In the genomic region with DNA sequence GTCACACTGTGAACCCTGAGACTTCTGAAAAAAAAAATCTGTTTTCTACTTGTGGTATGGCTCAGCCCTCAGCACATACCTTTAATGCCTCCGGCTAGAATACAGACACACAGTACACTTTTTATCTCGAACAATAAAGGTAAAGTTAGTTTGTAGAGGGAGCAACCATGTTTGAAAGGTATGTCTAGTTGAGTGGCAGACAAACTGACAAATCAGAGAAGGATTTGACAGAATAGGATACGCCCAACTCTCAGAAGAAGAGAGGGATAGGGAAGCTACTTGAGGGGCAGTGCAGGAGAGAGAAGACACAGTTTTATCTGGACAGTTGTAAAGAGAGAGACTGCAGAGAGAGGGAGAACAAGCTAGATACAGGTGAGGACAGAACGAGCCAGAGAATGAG, we compare ENCODE assay signal across 25 mouse cellular contexts.
DNase-seq lines count a peak whose midpoint lies in the region; ATAC-seq and TF ChIP-seq lines count a peak whose summit lies in the region.
"Had no signal": no experiment of that assay in that cellular context is flagged by ENCODE, and none has a peak within 500 bp of the region (broad histone marks: within the 10 kb centered on the region; RNA-seq: fewer than 3 reads in every experiment).

No protein-coding gene starts in this region.

- no peaks in the 10 kb centered on the region; the same call in 1 of the 2 replicates for H3K79me2 ChIP-seq in MEL (ENCODE audit: control insufficient read depth, insufficient read depth, low read length, poor library complexity)

- no peak for TF ChIP-seq POLR2A in MEL (IDR thresholded peaks at IDR 0.05; ENCODE audit: control insufficient read depth in 1 of 2, insufficient read depth in 1 of 2, low read depth in 1 of 2, low read length in 2 of 2, poor library complexity in 1 of 2)

- no peak for ATAC-seq in forebrain, postnatal 0 days
- no peak for ATAC-seq in liver, embryonic 13.5 days (ENCODE audit: low read depth)
- no peak for ATAC-seq in liver, postnatal 0 days
- ATAC-seq in inflammation-experienced regulatory T-cells, adult 6 months, result no peak
- ATAC-seq: forebrain, embryonic 15.5 days; intestine, embryonic 15.5 days had no signal

- H3K4me3 ChIP-seq in forebrain, embryonic 10.5 days, result no peak overlapping the region
- H3K4me3 ChIP-seq in forebrain, postnatal 0 days (ENCODE audit: low read depth, low read length), result no peak overlapping the region
- no peak overlapping the region for H3K4me3 ChIP-seq in liver, embryonic 13.5 days (replicated peaks)
- no peak overlapping the region for H3K4me3 ChIP-seq in liver, postnatal 0 days (ENCODE audit: low read depth, low read length)
- no peak overlapping the region for H3K4me3 ChIP-seq in MEL (ENCODE audit: control insufficient read depth in 1 of 2, insufficient read depth in 1 of 2, low read depth in 2 of 2, low read length in 2 of 2)
- H3K4me3 ChIP-seq: embryonic facial prominence, embryonic 12.5 days; embryonic facial prominence, embryonic 15.5 days; forebrain, embryonic 12.5 days; forebrain, embryonic 15.5 days; heart, embryonic 12.5 days; hindbrain, embryonic 12.5 days; hindbrain, embryonic 15.5 days; intestine, embryonic 15.5 days had no signal

- no peak overlapping the region for H3K9ac ChIP-seq in forebrain, postnatal 0 days
- no peak overlapping the region for H3K9ac ChIP-seq in liver, embryonic 13.5 days
- H3K9ac ChIP-seq in liver, postnatal 0 days (replicated peaks), result no peak overlapping the region
- no peak overlapping the region for H3K9ac ChIP-seq in MEL (ENCODE audit: control insufficient read depth, low read depth, low read length, poor library complexity, severe bottlenecking)
- H3K9ac ChIP-seq: embryonic facial prominence, embryonic 12.5 days; embryonic facial prominence, embryonic 15.5 days; forebrain, embryonic 12.5 days; forebrain, embryonic 15.5 days; heart, embryonic 12.5 days; hindbrain, embryonic 12.5 days; hindbrain, embryonic 15.5 days; intestine, embryonic 15.5 days had no signal

- no peak for TF ChIP-seq CTCF in forebrain, postnatal 0 days (IDR thresholded peaks at IDR 0.05; ENCODE audit: low read depth)
- no peak for TF ChIP-seq CTCF in liver, postnatal 0 days (IDR thresholded peaks at IDR 0.05; ENCODE audit: low read depth)
- TF ChIP-seq CTCF in MEL (IDR thresholded peaks at IDR 0.05 in 2 of 3, conservative IDR thresholded peaks at IDR 0.05 in 1 of 3; ENCODE audit: control insufficient read depth in 1 of 3, insufficient read depth in 1 of 3, low read depth in 2 of 3, low read length in 3 of 3, poor library complexity in 1 of 3, severe bottlenecking in 1 of 3), result no peak

- no peak for TF ChIP-seq RAD21 in MEL (IDR thresholded peaks at IDR 0.05; ENCODE audit: low read depth, low read length)

- H3K36me3 ChIP-seq in forebrain, embryonic 10.5 days (replicated peaks), result no peaks in the 10 kb centered on the region
- no peaks in the 10 kb centered on the region for H3K36me3 ChIP-seq in forebrain, postnatal 0 days (ENCODE audit: insufficient read depth)
- H3K36me3 ChIP-seq in liver, embryonic 13.5 days, result no peaks in the 10 kb centered on the region
- no peaks in the 10 kb centered on the region; the same call in 1 of the 2 replicates for H3K36me3 ChIP-seq in liver, postnatal 0 days (replicated peaks; ENCODE audit: insufficient read depth, low read length)
- peaks cover 0 to 9% of the 10 kb centered on the region in 2 experiments; a peak in 2 of 4 replicates for H3K36me3 ChIP-seq in MEL (ENCODE audit: control insufficient read depth in 1 of 2, insufficient read depth in 2 of 2, low read length in 2 of 2)
- H3K36me3 ChIP-seq: embryonic facial prominence, embryonic 12.5 days; embryonic facial prominence, embryonic 15.5 days; forebrain, embryonic 12.5 days; forebrain, embryonic 15.5 days; heart, embryonic 12.5 days; hindbrain, embryonic 12.5 days; hindbrain, embryonic 15.5 days; intestine, embryonic 15.5 days had no signal

- H3K9me3 ChIP-seq in forebrain, embryonic 10.5 days, result no peaks in the 10 kb centered on the region
- no peaks in the 10 kb centered on the region for H3K9me3 ChIP-seq in forebrain, postnatal 0 days (ENCODE audit: low read length)
- H3K9me3 ChIP-seq in liver, embryonic 13.5 days (replicated peaks), result no peaks in the 10 kb centered on the region
- no peaks in the 10 kb centered on the region for H3K9me3 ChIP-seq in liver, postnatal 0 days (ENCODE audit: low read length)
- H3K9me3 ChIP-seq in MEL (replicated peaks; ENCODE audit: insufficient read depth, low read length), result no peaks in the 10 kb centered on the region
- H3K9me3 ChIP-seq: embryonic facial prominence, embryonic 12.5 days; embryonic facial prominence, embryonic 15.5 days; forebrain, embryonic 12.5 days; forebrain, embryonic 15.5 days; heart, embryonic 12.5 days; hindbrain, embryonic 12.5 days; hindbrain, embryonic 15.5 days; intestine, embryonic 15.5 days had no signal

- 90% methylated on average over 4 of the region's 4 CpGs for WGBS in forebrain, embryonic 10.5 days
- 91% methylated on average over 4 of the region's 4 CpGs for WGBS in forebrain, postnatal 0 days
- 64% methylated on average over 4 of the region's 4 CpGs for WGBS in liver, embryonic 13.5 days (ENCODE audit: insufficient replicate concordance)
- 73% methylated on average over 4 of the region's 4 CpGs for WGBS in liver, postnatal 0 days (ENCODE audit: insufficient replicate concordance)

- peaks cover 56% of the 10 kb centered on the region for H3K4me1 ChIP-seq in forebrain, embryonic 10.5 days
- H3K4me1 ChIP-seq in forebrain, postnatal 0 days (ENCODE audit: insufficient read depth), result peaks cover 3% of the 10 kb centered on the region; the same call in 1 of the 2 replicates
- peaks cover 67% of the 10 kb centered on the region for H3K4me1 ChIP-seq in liver, embryonic 13.5 days (replicated peaks)
- peaks cover 6% of the 10 kb centered on the region for H3K4me1 ChIP-seq in liver, postnatal 0 days (ENCODE audit: insufficient read depth)
- H3K4me1 ChIP-seq in MEL (ENCODE audit: control insufficient read depth in 1 of 2, insufficient read depth in 2 of 2, low read length in 2 of 2), result peaks cover 2 to 15% of the 10 kb centered on the region in 2 experiments; a peak in 1 of 4 replicates

- no peak overlapping the region for H3K4me2 ChIP-seq in forebrain, postnatal 0 days (ENCODE audit: low read depth)
- no peak overlapping the region for H3K4me2 ChIP-seq in liver, embryonic 13.5 days
- H3K4me2 ChIP-seq in liver, postnatal 0 days (ENCODE audit: low read depth, low read length), result no peak overlapping the region
- H3K4me2 ChIP-seq: embryonic facial prominence, embryonic 12.5 days; embryonic facial prominence, embryonic 15.5 days; forebrain, embryonic 12.5 days; forebrain, embryonic 15.5 days; heart, embryonic 12.5 days; hindbrain, embryonic 12.5 days; hindbrain, embryonic 15.5 days; intestine, embryonic 15.5 days had no signal

- H3K27me3 ChIP-seq in forebrain, embryonic 10.5 days (ENCODE audit: poor library complexity, severe bottlenecking), result peaks cover 13% of the 10 kb centered on the region
- H3K27me3 ChIP-seq in forebrain, postnatal 0 days (ENCODE audit: insufficient read depth, low read length), result no peaks in the 10 kb centered on the region
- H3K27me3 ChIP-seq in liver, embryonic 13.5 days, result no peaks in the 10 kb centered on the region
- no peaks in the 10 kb centered on the region for H3K27me3 ChIP-seq in liver, postnatal 0 days (ENCODE audit: insufficient read depth, low read length)
- no peaks in the 10 kb centered on the region for H3K27me3 ChIP-seq in MEL (ENCODE audit: control insufficient read depth in 1 of 2, insufficient read depth in 2 of 2, low read length in 2 of 2)
- H3K27me3 ChIP-seq: embryonic facial prominence, embryonic 12.5 days; embryonic facial prominence, embryonic 15.5 days; forebrain, embryonic 15.5 days; heart, embryonic 12.5 days; hindbrain, embryonic 15.5 days; intestine, embryonic 15.5 days had no signal

- 0 out of 2 replicates have a peak overlapping the region, but pooled peaks have one; percentile 15 for H3K27ac ChIP-seq in forebrain, embryonic 10.5 days
- H3K27ac ChIP-seq in forebrain, postnatal 0 days (ENCODE audit: low read depth, low read length), result no peak overlapping the region
- H3K27ac ChIP-seq in liver, embryonic 13.5 days, result 0 out of 2 replicates have a peak overlapping the region, but pooled peaks have one; percentile 9
- no peak overlapping the region for H3K27ac ChIP-seq in liver, postnatal 0 days (ENCODE audit: low read depth)
- no peak overlapping the region for H3K27ac ChIP-seq in MEL (ENCODE audit: control insufficient read depth, low read depth, low read length)
- H3K27ac ChIP-seq: embryonic facial prominence, embryonic 12.5 days; embryonic facial prominence, embryonic 15.5 days; forebrain, embryonic 12.5 days; forebrain, embryonic 15.5 days; hindbrain, embryonic 12.5 days; hindbrain, embryonic 15.5 days; intestine, embryonic 15.5 days had no signal

- no peak for TF ChIP-seq EP300 in liver, postnatal 0 days (IDR thresholded peaks at IDR 0.05; ENCODE audit: low read depth)
- no peak for TF ChIP-seq EP300 in MEL (IDR thresholded peaks at IDR 0.05; ENCODE audit: low read depth in 1 of 2, low read length in 2 of 2)

- DNase-seq in forebrain, embryonic 10.5 days (ENCODE audit: extremely low spot score, low spot score), result no peak
- DNase-seq in forebrain, postnatal 0 days, result no peak
- no peak for DNase-seq in liver, embryonic 13.5 days
- no peak for DNase-seq in liver, postnatal 0 days
- peak; percentile 64 for DNase-seq in MEL (ENCODE audit: low read depth, low spot score)
- DNase-seq in c-Kit-positive CD71-positive TER-119-negative erythroid progenitor cells, embryonic 14.5 days (ENCODE audit: low read depth), result peak; percentile 56
- no peak for DNase-seq in ovary, adult 18-20 months (ENCODE audit: low spot score)
- DNase-seq: adrenal gland, adult 2 months; adrenal gland, postnatal 14 days; cerebellum, adult 18-20 months; cerebellum, adult 9-10 months; cerebellum, postnatal 25 days; gastrocnemius, postnatal 10 days; gastrocnemius, postnatal 36 days; heart, adult 11 months; kidney, adult 11 months had no signal

TF ChIP-seq in MEL, 35 proteins besides CTCF, POLR2A, EP300 and RAD21 (continues in another document):
- no peak for TF ChIP-seq ZNF384 (IDR thresholded peaks at IDR 0.05; ENCODE audit: low read depth, low read length)
- TF ChIP-seq POLR2AphosphoS5 (IDR thresholded peaks at IDR 0.05; ENCODE audit: borderline replicate concordance, low read depth, low read length), result no peak
- TF ChIP-seq BHLHE40 (IDR thresholded peaks at IDR 0.05; ENCODE audit: borderline replicate concordance, low read depth, low read length), result no peak
- no peak for TF ChIP-seq TBP (IDR thresholded peaks at IDR 0.05; ENCODE audit: low read depth, low read length)
- TF ChIP-seq ETS1 (IDR thresholded peaks at IDR 0.05; ENCODE audit: low read depth, low read length), result no peak
- no peak for TF ChIP-seq TCF12 (IDR thresholded peaks at IDR 0.05; ENCODE audit: low read depth, low read length)
- no peak for TF ChIP-seq ZKSCAN1 (IDR thresholded peaks at IDR 0.05; ENCODE audit: low read depth, low read length)
- TF ChIP-seq ZMIZ1 (IDR thresholded peaks at IDR 0.05; ENCODE audit: low read depth, low read length), result no peak
- TF ChIP-seq MAZ (IDR thresholded peaks at IDR 0.05; ENCODE audit: low read depth, low read length), result no peak
- TF ChIP-seq TAL1 (IDR thresholded peaks at IDR 0.05; ENCODE audit: low read length), result no peak
- TF ChIP-seq CHD1 (IDR thresholded peaks at IDR 0.05; ENCODE audit: low read depth, low read length), result no peak

Comparison
In these comparisons a context has a peak if more than half of its experiments do, and no peak if none do; other contexts are left out.
1. H3K27ac ChIP-seq: peak in forebrain, embryonic 10.5 days (single experiment) and liver, embryonic 13.5 days (single experiment); none in forebrain, postnatal 0 days (single experiment), liver, postnatal 0 days (single experiment) and MEL (single experiment).
2. DNase-seq: peak in MEL (single experiment) and c-Kit-positive CD71-positive TER-119-negative erythroid progenitor cells, embryonic 14.5 days (single experiment); none in forebrain, embryonic 10.5 days (single experiment), forebrain, postnatal 0 days (single experiment), liver, embryonic 13.5 days (single experiment), liver, postnatal 0 days (single experiment) and ovary, adult 18-20 months (single experiment).